Mouse (Mus musculus): ENCODE measurements at regions not wholly inside any gene's neighbourhood (a gene's known extent, or its start where the extent isn't known, plus 50 kb on each side); places are given as distances from the start of the nearest gene placed in this dataset.
A peak's percentile ranks its signal among the peaks of the same experiment; 100 is the strongest.

GRCm38 (mm10) chr7:119384670-119385241, 74.3 kb downstream of the Gp2 start:
- DNase-seq (ENCODE audit: low read depth, low spot score), result no peak

- no peak for DNase-seq (ENCODE audit: low read depth, low spot score)
Measured at GRCm38 (mm10) chr7:119379935-119380334, 79.2 kb downstream of the Gp2 start.

- DNase-seq (ENCODE audit: low read depth, low spot score), result no peak
Measured at GRCm38 (mm10) chr7:119364268-119364596, 94.9 kb downstream of the Gp2 start.

- no peak for DNase-seq (ENCODE audit: low read depth, low spot score)
Measured at GRCm38 (mm10) chr7:119363552-119364267, 95.4 kb downstream of the Gp2 start.

GRCm38 (mm10) chr7:119357338-119357737, 101.7 kb downstream of the Gp2 start:
- DNase-seq (ENCODE audit: low read depth, low spot score), result no peak

- peak; percentile 21 for DNase-seq (ENCODE audit: low read depth, low spot score)
Measured at GRCm38 (mm10) chr7:119356251-119356650, 102.8 kb downstream of the Gp2 start.

- DNase-seq (ENCODE audit: low read depth, low spot score), result no peak
Measured at GRCm38 (mm10) chr7:119352571-119352970, 106.5 kb downstream of the Gp2 start.

GRCm38 (mm10) chr7:119350641-119351040, 108.4 kb downstream of the Gp2 start:
- no peak for DNase-seq (ENCODE audit: low read depth, low spot score)

- no peak for DNase-seq (ENCODE audit: low read depth, low spot score)
Measured at GRCm38 (mm10) chr7:119343380-119343779, 115.7 kb downstream of the Gp2 start.

- no peak for DNase-seq (ENCODE audit: low read depth, low spot score)
Measured at GRCm38 (mm10) chr7:119333102-119333501, 126.0 kb downstream of the Gp2 start.

- DNase-seq (ENCODE audit: low read depth, low spot score), result no peak
Measured at GRCm38 (mm10) chr7:119330460-119331109, 128.5 kb downstream of the Gp2 start.

GRCm38 (mm10) chr7:119296307-119296706, 111.9 kb upstream of the Gpr139 start:
- DNase-seq (ENCODE audit: low read depth, low spot score), result no peak

GRCm38 (mm10) chr7:119291442-119291841, 107.0 kb upstream of the Gpr139 start:
- no peak for DNase-seq (ENCODE audit: low read depth, low spot score)

- no peak for DNase-seq (ENCODE audit: low read depth, low spot score)
Measured at GRCm38 (mm10) chr7:119285290-119285689, 100.9 kb upstream of the Gpr139 start.

GRCm38 (mm10) chr7:119279896-119280661, 95.7 kb upstream of the Gpr139 start:
- no peak for DNase-seq (ENCODE audit: low read depth, low spot score)

GRCm38 (mm10) chr7:119272621-119273020, 88.2 kb upstream of the Gpr139 start:
- no peak for DNase-seq (ENCODE audit: low read depth, low spot score)

GRCm38 (mm10) chr7:119271427-119271826, 87.0 kb upstream of the Gpr139 start:
- DNase-seq (ENCODE audit: low read depth, low spot score), result no peak

- no peak for DNase-seq (ENCODE audit: low read depth, low spot score)
Measured at GRCm38 (mm10) chr7:119270826-119271420, 86.5 kb upstream of the Gpr139 start.

GRCm38 (mm10) chr7:119258222-119258621, 73.8 kb upstream of the Gpr139 start:
- no peak for DNase-seq (ENCODE audit: low read depth, low spot score)

GRCm38 (mm10) chr7:119256916-119257315, 72.5 kb upstream of the Gpr139 start:
- no peak for DNase-seq (ENCODE audit: low read depth, low spot score)

- DNase-seq (ENCODE audit: low read depth, low spot score), result no peak
Measured at GRCm38 (mm10) chr7:119252742-119253141, 68.3 kb upstream of the Gpr139 start.

- DNase-seq (ENCODE audit: low read depth, low spot score), result no peak
Measured at GRCm38 (mm10) chr7:119251679-119252078, 67.3 kb upstream of the Gpr139 start.
